Mouse (Mus musculus) intestine, embryonic 15.5 days (tissue): ENCODE data around the gene Gmeb2. TPM values are rescaled to one million over a fixed set of nuclear protein-coding genes. Genes with fewer than 3 reads are reported as not detected.

ENCODE experiments used
- ATAC-seq: fragments of 200-750 bp; cut with Nextera tagmentation; 2 replicates; pipeline ENCODE4 v1.8.0; 2017; ENCODE audit warnings: moderate TSS enrichment, moderate library complexity
- H3K27ac ChIP-seq: fragments of 300-500 bp; sonication (generic); 2 replicates; pipeline ENCODE4 v1.5.1; 2015; ENCODE audit warnings: mild to moderate bottlenecking, inconsistent platforms
- H3K27me3 ChIP-seq: fragments of 300-500 bp; sonication (generic); replicated peaks from 2 replicates; pipeline ENCODE4 v1.6.1; 2015; ENCODE audit warnings: inconsistent platforms
- H3K36me3 ChIP-seq: fragments of 300-500 bp; sonication (generic); 2 replicates; pipeline ENCODE4 v1.6.1; 2015; ENCODE audit warnings: inconsistent platforms
- H3K4me1 ChIP-seq: fragments of 300-500 bp; sonication (generic); replicated peaks from 2 replicates; pipeline ENCODE4 v1.6.1; 2015; ENCODE audit warnings: inconsistent platforms
- H3K4me2 ChIP-seq: fragments of 300-500 bp; sonication (generic); replicated peaks from 2 replicates; pipeline ENCODE4 v1.6.1; 2015; ENCODE audit warnings: mild to moderate bottlenecking, inconsistent platforms
- H3K4me3 ChIP-seq: fragments of 300-500 bp; sonication (generic); replicated peaks from 2 replicates; pipeline ENCODE4 v1.5.1; 2015; ENCODE audit warnings: inconsistent platforms
- H3K9ac ChIP-seq: fragments of 300-500 bp; sonication (generic); 2 replicates; pipeline ENCODE4 v1.6.1; 2015; ENCODE audit warnings: inconsistent platforms
- H3K9me3 ChIP-seq: fragments of 300-500 bp; sonication (generic); 2 replicates; pipeline ENCODE4 v1.6.1; 2016; ENCODE audit warnings: inconsistent platforms
- WGBS: fragments of 180-500 bp; shearing (Covaris S2); methylation state at CpG from one replicate; pipeline ENCODE4 v1.1.7; 2015; 5-methylcytosine and 5-hydroxymethylcytosine counted together
- polyA plus RNA-seq: library from polyadenylated mRNA; unstranded; fragments of >200 nt; fragmentation: Nextera tagmentation; extraction: Ambion mirVana; gene quantifications from 2 replicates; pipeline ENCODE4 v1.2.1, GENCODE M21; 2015

Gmeb2 gene
- polyA plus RNA-seq, 1 experiment from 2014 or later: 11.3 TPM

- Histone ChIP-seq H3K4me3 (no peak overlapping the region), H3K4me2 (no peak overlapping the region), H3K4me1 (peaks cover 19% of the 10 kb centered on the region; the same call in 1 of the 2 replicates), H3K36me3 (no peaks in the 10 kb centered on the region; the same call in 1 of the 2 replicates), H3K9me3 (no peaks in the 10 kb centered on the region), H3K27me3 (no peaks in the 10 kb centered on the region), H3K27ac (no peak overlapping the region), H3K9ac (no peak overlapping the region)
- WGBS: 83% methylated on average over 10 of the region's 10 CpGs
- ATAC-seq: no peak
Measured at GRCm38 (mm10) chr2:181238091-181238610, 49.7 kb downstream of the Gmeb2 start.

GRCm38 (mm10) chr2:181237251-181238014, 50.4 kb downstream of the Gmeb2 start:
- Histone ChIP-seq H3K9ac (no peak overlapping the region), H3K27me3 (no peaks in the 10 kb centered on the region), H3K4me1 (peaks cover 18% of the 10 kb centered on the region; the same call in 1 of the 2 replicates), H3K4me2 (no peak overlapping the region), H3K4me3 (no peak overlapping the region), H3K9me3 (no peaks in the 10 kb centered on the region), H3K36me3 (no peaks in the 10 kb centered on the region; the same call in 1 of the 2 replicates), H3K27ac (no peak overlapping the region)
- 90% methylated on average over 17 of the region's 17 CpGs for WGBS
- no peak for ATAC-seq

- no peak for ATAC-seq
- WGBS: 85% methylated on average over 23 of the region's 23 CpGs
- Histone ChIP-seq H3K4me3 (no peak overlapping the region), H3K9me3 (no peaks in the 10 kb centered on the region), H3K4me2 (no peak overlapping the region), H3K36me3 (no peaks in the 10 kb centered on the region; the same call in 1 of the 2 replicates), H3K4me1 (0 out of 2 replicates have a peak, but pooled peaks cover 10% of the 10 kb centered on the region), H3K27ac (no peak overlapping the region), H3K27me3 (no peaks in the 10 kb centered on the region), H3K9ac (no peak overlapping the region)
Measured at GRCm38 (mm10) chr2:181235681-181236566, 51.9 kb downstream of the Gmeb2 start.

- Histone ChIP-seq H3K9me3 (no peaks in the 10 kb centered on the region), H3K36me3 (no peaks in the 10 kb centered on the region), H3K4me3 (no peak overlapping the region), H3K9ac (no peak overlapping the region), H3K27ac (no peak overlapping the region), H3K4me2 (no peak overlapping the region), H3K4me1 (no peaks in the 10 kb centered on the region), H3K27me3 (no peaks in the 10 kb centered on the region)
- WGBS: 91% methylated on average over 11 of the region's 11 CpGs
- no peak for ATAC-seq
Measured at GRCm38 (mm10) chr2:181234680-181235079, 53.2 kb downstream of the Gmeb2 start.

DNA sequence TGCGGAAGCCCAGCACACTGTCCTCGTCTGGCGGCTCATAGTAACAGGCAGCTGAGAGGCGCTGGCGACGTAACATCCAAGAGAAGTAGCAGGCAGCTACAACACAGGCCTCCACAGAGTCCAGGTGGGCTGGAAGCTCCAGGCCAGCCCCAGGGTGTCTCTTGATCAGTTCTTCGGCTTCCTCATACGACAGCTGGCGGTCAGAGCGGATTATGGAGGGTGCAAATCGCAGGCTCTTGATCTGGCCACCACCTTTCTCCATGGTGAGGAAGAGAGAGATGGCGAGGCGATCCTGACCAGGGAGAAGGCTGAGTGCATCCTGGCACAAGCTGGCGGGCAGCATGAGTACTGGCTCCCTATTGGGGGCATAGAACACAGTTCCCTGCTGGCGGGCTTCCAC, 54.4 kb downstream of the Gmeb2 start:
- Histone ChIP-seq H3K36me3 (no peaks in the 10 kb centered on the region), H3K4me2 (no peak overlapping the region), H3K27ac (no peak overlapping the region), H3K9me3 (no peaks in the 10 kb centered on the region), H3K4me1 (no peaks in the 10 kb centered on the region), H3K9ac (no peak overlapping the region), H3K27me3 (no peaks in the 10 kb centered on the region), H3K4me3 (no peak overlapping the region)
- no peak for ATAC-seq
- 89% methylated on average over 15 of the region's 15 CpGs for WGBS

- Histone ChIP-seq H3K9me3 (no peaks in the 10 kb centered on the region), H3K9ac (no peak overlapping the region), H3K27me3 (no peaks in the 10 kb centered on the region), H3K27ac (no peak overlapping the region), H3K4me2 (no peak overlapping the region), H3K4me3 (no peak overlapping the region), H3K4me1 (no peaks in the 10 kb centered on the region), H3K36me3 (no peaks in the 10 kb centered on the region)
- ATAC-seq: no peak
- 86% methylated on average over 19 of the region's 20 CpGs for WGBS
Measured at GRCm38 (mm10) chr2:181231171-181231570, 56.7 kb downstream of the Gmeb2 start.

GRCm38 (mm10) chr2:181228335-181228734, 59.5 kb downstream of the Gmeb2 start:
- WGBS: 64% methylated on average over 1 of the region's 1 CpGs
- no peak overlapping the region for H3K4me2 ChIP-seq
- no peaks in the 10 kb centered on the region for H3K36me3 ChIP-seq
- H3K4me3 ChIP-seq: no peak overlapping the region
- H3K4me1 ChIP-seq: no peaks in the 10 kb centered on the region
- no peak overlapping the region for H3K27ac ChIP-seq
- H3K9ac ChIP-seq: no peak overlapping the region
- H3K9me3 ChIP-seq: no peaks in the 10 kb centered on the region
- ATAC-seq: no peak
- no peaks in the 10 kb centered on the region for H3K27me3 ChIP-seq

- no peak overlapping the region for H3K4me2 ChIP-seq
- ATAC-seq: no peak
- no peaks in the 10 kb centered on the region for H3K27me3 ChIP-seq
- H3K27ac ChIP-seq: no peak overlapping the region
- H3K36me3 ChIP-seq: no peaks in the 10 kb centered on the region
- no peaks in the 10 kb centered on the region for H3K4me1 ChIP-seq
- no peak overlapping the region for H3K9ac ChIP-seq
- H3K4me3 ChIP-seq: no peak overlapping the region
- no peaks in the 10 kb centered on the region for H3K9me3 ChIP-seq
- 86% methylated on average over 3 of the region's 3 CpGs for WGBS
Measured at GRCm38 (mm10) chr2:181227122-181227521, 60.7 kb downstream of the Gmeb2 start.

DNA sequence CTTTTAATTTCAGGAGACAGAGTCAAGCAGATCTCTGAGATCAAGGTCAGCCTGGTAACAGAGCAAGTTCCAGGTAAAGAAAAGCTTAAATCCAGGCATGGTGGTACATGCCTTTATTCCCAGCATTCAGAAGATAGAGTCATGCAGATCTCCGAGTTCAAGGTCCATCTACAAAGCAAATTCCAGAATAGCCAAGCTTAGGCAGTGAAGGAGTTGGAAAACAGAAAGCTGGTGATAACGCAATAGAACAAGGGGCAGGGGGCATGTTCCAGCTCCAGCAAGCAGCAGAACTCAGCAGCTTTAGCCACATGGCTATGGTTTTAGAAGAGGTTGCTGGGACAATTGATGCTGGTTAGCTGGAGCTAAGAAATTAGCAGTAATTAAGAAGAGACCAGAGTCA, 62.8 kb downstream of the Gmeb2 start:
- Histone ChIP-seq H3K4me3 (no peak overlapping the region), H3K9me3 (no peaks in the 10 kb centered on the region), H3K27me3 (no peaks in the 10 kb centered on the region), H3K36me3 (no peaks in the 10 kb centered on the region), H3K4me1 (peaks cover 2% of the 10 kb centered on the region), H3K9ac (no peak overlapping the region), H3K27ac (no peak overlapping the region), H3K4me2 (no peak overlapping the region)
- WGBS: 74% methylated on average over 2 of the region's 2 CpGs
- ATAC-seq: no peak

DNA sequence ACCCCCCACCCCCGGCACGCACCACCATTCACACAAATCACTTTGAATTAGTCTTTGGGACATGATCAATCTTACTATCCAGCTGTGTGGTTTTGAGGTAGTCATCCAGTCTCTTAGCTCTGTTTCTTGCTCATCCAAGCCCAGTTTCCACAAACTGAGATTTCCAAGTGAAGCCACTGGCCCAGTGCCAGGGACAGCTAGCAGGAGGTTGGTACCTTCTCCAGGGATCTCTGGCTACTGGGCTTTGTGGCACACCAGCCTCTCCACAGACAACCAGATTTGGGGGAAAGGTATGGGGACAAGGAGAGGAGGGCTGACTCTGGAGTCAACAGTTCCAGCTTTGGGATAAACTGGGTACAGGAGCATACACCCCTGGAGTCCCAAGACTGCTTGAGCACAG, 67.5 kb downstream of the Gmeb2 start:
- no peak overlapping the region for H3K9ac ChIP-seq
- H3K36me3 ChIP-seq: no peaks in the 10 kb centered on the region
- no peaks in the 10 kb centered on the region for H3K27me3 ChIP-seq
- ATAC-seq: peak; percentile 28; the same call in 1 of the 2 replicates
- H3K9me3 ChIP-seq: no peaks in the 10 kb centered on the region
- peak overlapping the region; percentile 65 for H3K4me2 ChIP-seq
- peak overlapping the region; percentile 25 for H3K4me3 ChIP-seq
- peaks cover 9% of the 10 kb centered on the region for H3K4me1 ChIP-seq
- 50% methylated on average over 2 of the region's 2 CpGs for WGBS
- peak overlapping the region; percentile 49; the same call in 1 of the 2 replicates for H3K27ac ChIP-seq

GRCm38 (mm10) chr2:181219538-181220216, 68.2 kb downstream of the Gmeb2 start, which contains the start of gene Fndc11:
Fndc11 (plus strand) TSS chr2:181220013.
- peak; percentile 94 for ATAC-seq
- H3K4me2 ChIP-seq: peak within 1 kb of the TSS; percentile 65
- H3K4me3 ChIP-seq: peak within 1 kb of the TSS; percentile 25
- peaks cover 9% of the 10 kb centered on the region for H3K4me1 ChIP-seq
- no peaks in the 10 kb centered on the region for H3K9me3 ChIP-seq
- no peaks in the 10 kb centered on the region for H3K36me3 ChIP-seq
- 3% methylated on average over 25 of the region's 25 CpGs for WGBS
- peak within 1 kb of the TSS; percentile 49; the same call in 1 of the 2 replicates for H3K27ac ChIP-seq
- no peak within 1 kb of the TSS; the same call in 1 of the 2 replicates for H3K9ac ChIP-seq
- no peaks in the 10 kb centered on the region for H3K27me3 ChIP-seq
